Mouse (Mus musculus): Measurements from ENCODE around the gene Ccdc190.

GRCm38 (mm10) chr1:169977621-169978020, 49.2 kb downstream of the Ccdc190 start:
- no peak for TF ChIP-seq POLR2A (IDR thresholded peaks at IDR 0.05; ENCODE audit: control insufficient read depth, extremely low read depth, insufficient read depth, low read length, poor library complexity)
- TF ChIP-seq CTCF (IDR thresholded peaks at IDR 0.05; ENCODE audit: borderline replicate concordance, control insufficient read depth, extremely low read depth, insufficient read depth, low read length, poor library complexity) = no peak
